9 mouse cellular contexts compared by ENCODE assay signal in genomic region chr8:122285727-122286126, GRCm38 (mm10). TPM values are rescaled to one million over a fixed set of nuclear protein-coding genes. Genes with fewer than 3 reads are reported as not detected.
DNase-seq lines count a peak whose midpoint lies in the region; ATAC-seq and TF ChIP-seq lines count a peak whose summit lies in the region.
"Had no signal": no experiment of that assay in that cellular context is flagged by ENCODE, and none has a peak within 500 bp of the region (broad histone marks: within the 10 kb centered on the region; RNA-seq: fewer than 3 reads in every experiment).

No protein-coding gene starts in this region.

- H3K27ac ChIP-seq in hindbrain, embryonic 13.5 days, result no peak overlapping the region
- no peak overlapping the region for H3K27ac ChIP-seq in hindbrain, embryonic 14.5 days

- ATAC-seq in hindbrain, embryonic 13.5 days (ENCODE audit: low FRiP score), result no peak
- ATAC-seq in hindbrain, embryonic 14.5 days (ENCODE audit: low FRiP score), result no peak
- no peak for ATAC-seq in frontal cortex, adult (ENCODE audit: low TSS enrichment)

- H3K36me3 ChIP-seq in hindbrain, embryonic 13.5 days, result no peaks in the 10 kb centered on the region
- no peaks in the 10 kb centered on the region for H3K36me3 ChIP-seq in hindbrain, embryonic 14.5 days (replicated peaks; ENCODE audit: control insufficient read depth, insufficient read depth)
- H3K36me3 ChIP-seq in C2C12 (ENCODE audit: control insufficient read depth, insufficient read depth), result no peaks in the 10 kb centered on the region

- H3ac ChIP-seq in C2C12 (ENCODE audit: control insufficient read depth, insufficient read length, low read depth), result no peak overlapping the region

- H3K27me3 ChIP-seq in hindbrain, embryonic 13.5 days, result peaks cover 54% of the 10 kb centered on the region
- H3K27me3 ChIP-seq in hindbrain, embryonic 14.5 days (ENCODE audit: control insufficient read depth, insufficient read depth, low read length), result no peaks in the 10 kb centered on the region
- H3K27me3 ChIP-seq in C2C12 (ENCODE audit: control insufficient read depth, insufficient read depth, insufficient read length), result no peaks in the 10 kb centered on the region

- WGBS in hindbrain, embryonic 13.5 days, result 65% methylated on average over 6 of the region's 6 CpGs
- WGBS in hindbrain, embryonic 14.5 days, result 60% methylated on average over 6 of the region's 6 CpGs

- H3K79me2 ChIP-seq in C2C12 (ENCODE audit: control insufficient read depth, insufficient read depth), result peaks cover 34% of the 10 kb centered on the region

- H3K4me3 ChIP-seq in hindbrain, embryonic 13.5 days, result no peak overlapping the region
- H3K4me3 ChIP-seq in hindbrain, embryonic 14.5 days (replicated peaks; ENCODE audit: low read length), result no peak overlapping the region
- H3K4me3 ChIP-seq in C2C12 (ENCODE audit: insufficient read depth, poor library complexity, severe bottlenecking), result no peak overlapping the region

- TF ChIP-seq CTCF in C2C12 (IDR thresholded peaks at IDR 0.05; ENCODE audit: control insufficient read depth, insufficient read depth, insufficient read length), result no peak

- H3K9ac ChIP-seq in hindbrain, embryonic 13.5 days, result 0 out of 2 replicates have a peak overlapping the region, but pooled peaks have one; percentile 10
- no peak overlapping the region for H3K9ac ChIP-seq in hindbrain, embryonic 14.5 days

- DNase-seq in hindbrain, embryonic 14.5 days (ENCODE audit: low spot score), result no peak
- DNase-seq in Muller cell, postnatal 12 days (ENCODE audit: inconsistent ontology term), result peak; percentile 82
- peak; percentile 36 for DNase-seq in naive thymus-derived CD4-positive, alpha-beta T cell, adult 2 months (ENCODE audit: low read depth)
- no peak for DNase-seq in gastrocnemius, adult 18-20 months (ENCODE audit: low spot score)
- DNase-seq: adrenal gland, adult 8-10 months; gastrocnemius, postnatal 36 days had no signal

- no peaks in the 10 kb centered on the region for H3K9me3 ChIP-seq in hindbrain, embryonic 13.5 days
- H3K9me3 ChIP-seq in hindbrain, embryonic 14.5 days (ENCODE audit: control insufficient read depth, low read length), result no peaks in the 10 kb centered on the region

- peak overlapping the region; percentile 90 for H3K4me2 ChIP-seq in hindbrain, embryonic 13.5 days
- H3K4me2 ChIP-seq in hindbrain, embryonic 14.5 days (replicated peaks), result no peak overlapping the region

- peaks cover 1% of the 10 kb centered on the region for H3K79me3 ChIP-seq in C2C12 (ENCODE audit: low read depth)

- H3K4me1 ChIP-seq in hindbrain, embryonic 13.5 days (replicated peaks), result peaks cover 70% of the 10 kb centered on the region
- peaks cover 22% of the 10 kb centered on the region for H3K4me1 ChIP-seq in hindbrain, embryonic 14.5 days (replicated peaks; ENCODE audit: control insufficient read depth, insufficient read depth, low read length)

TF ChIP-seq in C2C12, 6 proteins besides CTCF, POLR2A, EP300 and RAD21:
- TF ChIP-seq CEBPB (IDR thresholded peaks at IDR 0.05; ENCODE audit: low read depth), result no peak
- TF ChIP-seq MAX (IDR thresholded peaks at IDR 0.05), result no peak
- TF ChIP-seq MYOG (IDR thresholded peaks at IDR 0.05; ENCODE audit: control insufficient read depth, extremely low read depth, insufficient read length), result no peak
- peak; percentile 25 for TF ChIP-seq MYOD1 (IDR thresholded peaks at IDR 0.05; ENCODE audit: control insufficient read depth, insufficient read length, low read depth)
- peak; percentile 29 for TF ChIP-seq FOSL1 (IDR thresholded peaks at IDR 0.05; ENCODE audit: insufficient read depth, low read length, poor library complexity, severe bottlenecking)
- TF ChIP-seq USF1 (IDR thresholded peaks at IDR 0.05; ENCODE audit: low read depth), result no peak

RNA-seq across cellular contexts. Expression of gene Zfpm1, which starts 3.8 kb away (rescaled TPM):
- 1.4 and 1.5 TPM in 2 replicates for polyA plus RNA-seq in hindbrain, embryonic 13.5 days (2015; fragmentation: Nextera tagmentation; extraction: Ambion mirVana)
- polyA plus RNA-seq in hindbrain, embryonic 14.5 days (2014; fragmentation: Nextera tagmentation; extraction: Ambion mirVana), result 1.8 and 2.0 TPM in 2 replicates
- 20.7 TPM for polyA plus RNA-seq in C2C12 (2012; fragmentation: generic; extraction: Trizol)
- 1 to 10 TPM; 6.6 to 7.5 TPM for total RNA-seq in gastrocnemius, adult 18-20 months (2021)

Comparison
In these comparisons a context has a peak if more than half of its experiments do, and no peak if none do; other contexts are left out.
1. DNase-seq: peak in Muller cell, postnatal 12 days (single experiment) and naive thymus-derived CD4-positive, alpha-beta T cell, adult 2 months (single experiment); none in hindbrain, embryonic 14.5 days (single experiment) and gastrocnemius, adult 18-20 months (single experiment).